Mouse (Mus musculus) thymus, adult 2 months (tissue): Measurements from ENCODE around the gene Thegl. TPM values are rescaled to one million over a fixed set of nuclear protein-coding genes. Genes with fewer than 3 reads are reported as not detected.

Source experiments
- DNase-seq: peaks from one replicate; pipeline ENCODE4 v3.0.0; 2021
- H3K27ac ChIP-seq: fragments of 200-500 bp; 2 replicates; pipeline ENCODE4 v1.5.1; 2012; ENCODE audit warnings: low read length, control low read depth; ENCODE audit not compliant: control insufficient read depth, insufficient read depth
- H3K27me3 ChIP-seq: fragments of 200-500 bp; 2 replicates; pipeline ENCODE4 v1.6.1; 2012; ENCODE audit warnings: mild to moderate bottlenecking, low read length, moderate library complexity, mixed read lengths; ENCODE audit not compliant: control insufficient read depth, insufficient read depth
- H3K36me3 ChIP-seq: fragments of 200-500 bp; 2 replicates; pipeline ENCODE4 v1.6.1; 2012; ENCODE audit warnings: mild to moderate bottlenecking, low read length, moderate library complexity; ENCODE audit not compliant: control insufficient read depth, insufficient read depth
- H3K4me1 ChIP-seq: fragments of 200-500 bp; replicated peaks from 2 replicates; pipeline ENCODE4 v1.6.1; 2012; ENCODE audit warnings: low read length; ENCODE audit not compliant: control insufficient read depth, insufficient read depth
- H3K4me3 ChIP-seq: fragments of 200-500 bp; 2 replicates; pipeline ENCODE4 v1.5.1; 2012; ENCODE audit warnings: mild to moderate bottlenecking, low read length, control low read depth, moderate library complexity; ENCODE audit not compliant: control insufficient read depth, insufficient read depth
- CTCF ChIP-seq: fragments of 200-500 bp; IDR thresholded peaks from 2 replicates; pipeline ENCODE4 v1.5.1; 2012; ENCODE audit warnings: mild to moderate bottlenecking, control low read depth, low read length, moderate library complexity, borderline replicate concordance; ENCODE audit not compliant: control insufficient read depth, poor library complexity, insufficient read depth; ENCODE audit errors: extremely low read depth
- POLR2A ChIP-seq: fragments of 200-500 bp; IDR thresholded peaks from 2 replicates; pipeline ENCODE4 v1.6.1; 2012; ENCODE audit warnings: mild to moderate bottlenecking, low read length, control low read depth, moderate library complexity; ENCODE audit not compliant: control insufficient read depth, poor library complexity, insufficient read depth; ENCODE audit errors: extremely low read depth
- WGBS: fragments of 180-500 bp; shearing (Covaris S2); methylation state at CpG from one replicate; pipeline ENCODE4 v1.1.7; 2018; 5-methylcytosine and 5-hydroxymethylcytosine counted together
- polyA plus RNA-seq: library from polyadenylated mRNA; depleted of rRNA; stranded (reverse); fragments of >200 nt; gene quantifications from 2 replicates; pipeline ENCODE4 v1.2.3, GENCODE M21; 2012

The Thegl gene
- polyA plus RNA-seq, 1 experiment, result not detected

DNA sequence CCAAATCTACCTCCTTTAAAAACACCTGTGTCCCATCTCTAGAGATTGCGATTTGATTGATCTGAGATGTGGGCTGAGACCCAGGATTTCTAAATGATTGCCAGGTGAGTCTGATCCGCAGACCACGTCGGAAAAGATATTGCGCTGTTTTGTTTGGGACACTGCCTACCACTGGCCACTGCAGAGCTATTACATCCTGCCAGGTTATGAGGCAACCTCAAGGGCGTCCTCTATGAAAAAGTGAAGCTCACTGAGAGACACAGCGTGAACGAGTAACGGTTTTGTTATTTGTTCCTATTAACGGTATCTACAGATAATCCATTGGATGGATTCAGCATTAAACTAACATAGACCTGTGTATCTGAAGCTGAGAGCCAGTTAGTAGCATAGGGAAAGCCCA, 22.6 kb downstream of the Thegl start:
- no peak for DNase-seq
- Histone ChIP-seq H3K27ac (no peak overlapping the region), H3K4me1 (no peaks in the 10 kb centered on the region), H3K4me3 (no peak overlapping the region), H3K36me3 (no peaks in the 10 kb centered on the region), H3K27me3 (no peaks in the 10 kb centered on the region)
- WGBS, result 93% methylated on average over 10 of the region's 10 CpGs
- no peak for TF ChIP-seq CTCF
- TF ChIP-seq POLR2A, result no peak

DNA sequence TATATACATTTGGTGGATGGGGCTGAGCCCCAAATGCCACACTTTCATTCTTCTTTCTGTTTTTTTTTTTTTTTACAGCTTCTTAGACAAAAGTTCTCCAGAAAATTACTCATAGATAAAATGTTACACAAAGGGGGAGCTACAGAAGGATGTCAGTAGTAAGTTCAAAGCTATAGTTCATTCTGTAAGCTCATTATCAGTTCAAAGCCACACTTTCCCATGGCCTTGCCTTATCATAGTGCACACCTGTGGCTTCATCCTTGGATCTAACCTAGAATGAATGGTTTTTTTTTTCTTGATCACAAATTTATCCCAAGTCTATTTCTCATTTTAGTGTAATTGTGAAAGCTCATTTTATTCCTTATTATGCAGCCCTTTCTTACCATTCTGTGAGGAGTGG, 23.6 kb downstream of the Thegl start:
- Histone ChIP-seq H3K27me3 (no peaks in the 10 kb centered on the region), H3K4me1 (no peaks in the 10 kb centered on the region), H3K36me3 (no peaks in the 10 kb centered on the region), H3K4me3 (no peak overlapping the region), H3K27ac (no peak overlapping the region)
- TF ChIP-seq POLR2A (no peak), CTCF (no peak)
- DNase-seq, result no peak

DNA sequence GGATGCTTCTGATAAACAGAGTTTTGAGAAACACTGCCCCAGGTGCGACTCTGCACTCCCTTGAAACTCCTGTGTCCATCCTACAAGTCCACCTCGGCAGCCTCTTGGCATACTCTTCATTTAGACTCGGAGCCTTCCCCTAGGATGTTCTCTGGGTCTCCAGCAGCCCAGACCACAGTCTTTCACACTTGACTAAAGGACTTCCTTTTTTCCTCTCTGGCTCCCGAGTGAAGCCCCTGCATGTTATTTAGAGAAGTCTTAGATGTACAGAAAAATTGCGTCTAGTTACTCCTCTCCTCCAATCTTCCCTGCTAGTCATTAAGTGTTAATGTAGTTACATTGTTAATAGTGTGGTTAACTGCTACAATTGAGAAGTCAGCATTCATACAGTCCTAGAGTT, 28.5 kb downstream of the Thegl start:
- Histone ChIP-seq H3K36me3 (no peaks in the 10 kb centered on the region), H3K27ac (no peak overlapping the region), H3K27me3 (no peaks in the 10 kb centered on the region), H3K4me1 (no peaks in the 10 kb centered on the region), H3K4me3 (no peak overlapping the region)
- WGBS, result 20% methylated on average over 5 of the region's 5 CpGs
- no peak for DNase-seq
- no peak for TF ChIP-seq POLR2A
- TF ChIP-seq CTCF, result no peak

DNA sequence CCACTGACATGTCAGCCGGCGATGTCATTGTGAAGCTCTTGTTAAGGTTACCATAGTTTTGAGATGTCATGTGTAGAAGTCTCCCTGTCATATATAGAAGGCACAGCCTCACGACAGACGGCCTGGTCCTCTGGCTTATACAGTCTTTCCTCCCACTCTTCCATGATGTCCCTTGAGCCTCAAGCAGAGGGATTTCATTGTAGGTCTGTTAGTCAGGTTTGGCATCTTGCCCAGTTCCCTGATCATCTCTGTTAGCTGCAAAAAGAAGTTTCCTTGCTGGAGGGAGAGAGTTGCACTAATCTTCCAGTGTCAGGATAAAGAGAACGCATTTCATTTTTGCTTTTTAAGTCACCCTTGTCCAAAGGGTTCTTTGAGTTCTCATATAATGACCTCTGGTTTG, 36.8 kb downstream of the Thegl start:
- TF ChIP-seq CTCF (no peak), POLR2A (no peak)
- Histone ChIP-seq H3K4me1 (no peaks in the 10 kb centered on the region), H3K27ac (no peak overlapping the region), H3K27me3 (no peaks in the 10 kb centered on the region), H3K36me3 (no peaks in the 10 kb centered on the region), H3K4me3 (no peak overlapping the region)
- no peak for DNase-seq
- WGBS, result 97% methylated on average over 5 of the region's 5 CpGs

DNA sequence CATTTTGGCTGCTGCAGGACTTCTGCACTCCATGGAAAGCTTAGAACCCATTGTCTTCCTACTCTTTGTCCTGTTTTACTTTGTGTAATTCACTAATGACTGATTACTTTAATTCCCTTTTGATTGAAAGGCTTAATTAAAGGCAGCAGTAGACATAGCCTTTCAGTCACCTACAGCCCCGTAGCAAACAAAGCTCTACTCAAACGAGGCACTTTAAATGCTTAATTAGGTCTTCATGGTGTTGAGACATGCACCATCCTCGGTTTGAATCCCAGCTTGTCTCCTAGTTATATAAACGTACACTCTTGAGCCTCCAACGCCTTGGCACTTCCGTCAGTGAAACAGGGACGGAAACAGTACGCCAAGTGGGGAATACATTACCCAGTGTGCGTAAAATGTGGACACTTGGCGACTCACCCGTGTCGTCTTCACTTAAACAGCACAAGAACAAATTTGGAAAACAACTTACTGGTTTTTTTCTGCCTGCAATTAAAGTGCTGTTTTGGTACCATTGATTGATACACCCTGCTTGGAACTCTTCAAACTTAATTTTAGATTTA, 41.1 kb downstream of the Thegl start:
- TF ChIP-seq CTCF (no peak), POLR2A (no peak)
- 90% methylated on average over 12 of the region's 12 CpGs for WGBS
- H3K27me3 ChIP-seq, result no peaks in the 10 kb centered on the region
- H3K4me3 ChIP-seq, result no peak overlapping the region
- H3K36me3 ChIP-seq, result no peaks in the 10 kb centered on the region
- no peak for DNase-seq
- no peaks in the 10 kb centered on the region for H3K4me1 ChIP-seq
- no peak overlapping the region for H3K27ac ChIP-seq

DNA sequence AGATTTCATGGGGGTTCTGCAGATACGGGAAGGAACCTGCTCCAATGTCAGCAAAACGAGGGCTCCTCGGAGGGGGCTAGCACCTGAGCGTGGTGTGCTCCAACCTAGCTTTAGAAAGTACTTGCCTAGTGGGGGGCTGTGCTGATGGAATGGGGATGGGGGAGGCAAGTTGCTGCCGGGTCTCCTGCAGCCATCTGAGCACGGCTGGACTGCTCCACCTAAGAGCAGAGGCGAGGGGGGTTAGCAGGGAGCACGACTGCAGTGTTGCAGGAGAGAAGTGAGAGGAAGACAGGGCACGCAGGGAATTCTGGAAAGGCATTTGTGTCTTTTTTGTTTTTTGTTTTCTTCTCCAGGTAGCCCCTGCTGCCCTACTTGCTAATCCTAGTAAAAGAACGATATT, 44.5 kb downstream of the Thegl start:
- Histone ChIP-seq H3K4me3 (no peak overlapping the region), H3K4me1 (no peaks in the 10 kb centered on the region), H3K27me3 (no peaks in the 10 kb centered on the region), H3K27ac (no peak overlapping the region), H3K36me3 (no peaks in the 10 kb centered on the region)
- TF ChIP-seq POLR2A (no peak), CTCF (no peak)
- DNase-seq, result no peak
- WGBS, result 70% methylated on average over 10 of the region's 10 CpGs
